Mouse (Mus musculus): ENCODE data around the gene Cfap43.

DNA sequence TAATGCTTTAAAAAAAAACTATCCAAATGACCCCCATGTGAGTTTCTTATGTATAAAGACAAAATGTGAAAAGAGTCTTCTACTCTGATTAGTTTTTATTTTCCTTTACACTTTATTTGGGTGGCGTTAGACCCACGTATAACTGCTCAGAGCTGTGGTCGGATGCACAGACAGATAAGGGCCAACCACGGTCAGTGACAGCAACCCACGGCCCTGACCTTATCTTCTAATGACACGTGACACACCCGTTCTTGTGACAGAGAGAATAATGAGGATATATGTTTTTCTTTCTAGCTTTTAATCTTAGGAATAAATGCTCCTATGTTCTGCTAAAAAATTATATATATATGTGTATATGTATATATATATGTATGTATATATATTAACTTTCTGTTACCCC lies 229.5 kb downstream of the Cfap43 start:
- no peak for TF ChIP-seq POLR2A (IDR thresholded peaks at IDR 0.05; ENCODE audit: control insufficient read depth, extremely low read depth, insufficient read depth, low read length, poor library complexity)
- no peak for TF ChIP-seq CTCF (IDR thresholded peaks at IDR 0.05; ENCODE audit: borderline replicate concordance, control insufficient read depth, extremely low read depth, insufficient read depth, low read length, poor library complexity)

Measured in thymus, adult 2 months (tissue).